Mouse (Mus musculus): ENCODE data around the gene Myl6b. TPM values are rescaled to one million over a fixed set of nuclear protein-coding genes. Genes with fewer than 3 reads are reported as not detected.
"Not testable (repeated sequence)": the region's sequence is repeated elsewhere in the genome, so short reads cannot be mapped to it uniquely, and the experiment has no call there.

Myl6b gene
- polyA plus RNA-seq, 1 experiment = 16.7 TPM

- Histone ChIP-seq H3K27me3 (ENCODE audit: control insufficient read depth, insufficient read depth, insufficient read length) (no peaks in the 10 kb centered on the region), H3ac (ENCODE audit: control insufficient read depth, insufficient read length, low read depth) (no peak overlapping the region), H3K79me3 (ENCODE audit: low read depth) (no peaks in the 10 kb centered on the region), H3K36me3 (ENCODE audit: control insufficient read depth, insufficient read depth) (peaks cover 15% of the 10 kb centered on the region), H3K79me2 (ENCODE audit: control insufficient read depth, insufficient read depth) (no peaks in the 10 kb centered on the region), H3K4me3 (ENCODE audit: insufficient read depth, poor library complexity, severe bottlenecking) (no peak overlapping the region)
- TF ChIP-seq MYOD1 (IDR thresholded peaks at IDR 0.05; ENCODE audit: control insufficient read depth, insufficient read length, low read depth) (no peak), CTCF (IDR thresholded peaks at IDR 0.05; ENCODE audit: control insufficient read depth, insufficient read depth, insufficient read length) (no peak), CEBPB (IDR thresholded peaks at IDR 0.05; ENCODE audit: low read depth) (no peak), MAX (IDR thresholded peaks at IDR 0.05) (no peak), MYOG (IDR thresholded peaks at IDR 0.05; ENCODE audit: control insufficient read depth, extremely low read depth, insufficient read length) (no peak), USF1 (IDR thresholded peaks at IDR 0.05; ENCODE audit: low read depth) (no peak), FOSL1 (IDR thresholded peaks at IDR 0.05; ENCODE audit: insufficient read depth, low read length, poor library complexity, severe bottlenecking) (no peak)
Observed at GRCm38 (mm10) chr10:128505974-128506373, 7.5 kb upstream of the Myl6b start.

- H3K36me3 ChIP-seq (ENCODE audit: control insufficient read depth, insufficient read depth); H3K4me3 ChIP-seq (ENCODE audit: insufficient read depth, poor library complexity, severe bottlenecking); H3K27me3 ChIP-seq (ENCODE audit: control insufficient read depth, insufficient read depth, insufficient read length); H3K79me3 ChIP-seq (ENCODE audit: low read depth); H3K79me2 ChIP-seq (ENCODE audit: control insufficient read depth, insufficient read depth); H3ac ChIP-seq (ENCODE audit: control insufficient read depth, insufficient read length, low read depth): not testable (repeated sequence)
Observed at GRCm38 (mm10) chr10:128505371-128505667, 6.8 kb upstream of the Myl6b start.

GRCm38 (mm10) chr10:128504641-128505370 is 6.3 kb upstream of the Myl6b start:
- no peak overlapping the region for H3ac ChIP-seq (ENCODE audit: control insufficient read depth, insufficient read length, low read depth)
- no peaks in the 10 kb centered on the region for H3K27me3 ChIP-seq (ENCODE audit: control insufficient read depth, insufficient read depth, insufficient read length)
- no peak for TF ChIP-seq MYOD1 (IDR thresholded peaks at IDR 0.05; ENCODE audit: control insufficient read depth, insufficient read length, low read depth)
- TF ChIP-seq CEBPB (IDR thresholded peaks at IDR 0.05; ENCODE audit: low read depth) = no peak
- no peak for TF ChIP-seq MAX (IDR thresholded peaks at IDR 0.05)
- TF ChIP-seq CTCF (IDR thresholded peaks at IDR 0.05; ENCODE audit: control insufficient read depth, insufficient read depth, insufficient read length) = no peak
- no peak for TF ChIP-seq USF1 (IDR thresholded peaks at IDR 0.05; ENCODE audit: low read depth)
- no peak for TF ChIP-seq MYOG (IDR thresholded peaks at IDR 0.05; ENCODE audit: control insufficient read depth, extremely low read depth, insufficient read length)
- no peak for TF ChIP-seq FOSL1 (IDR thresholded peaks at IDR 0.05; ENCODE audit: insufficient read depth, low read length, poor library complexity, severe bottlenecking)
- H3K36me3 ChIP-seq (ENCODE audit: control insufficient read depth, insufficient read depth) = peaks cover 8% of the 10 kb centered on the region
- no peaks in the 10 kb centered on the region for H3K79me3 ChIP-seq (ENCODE audit: low read depth)
- H3K4me3 ChIP-seq (ENCODE audit: insufficient read depth, poor library complexity, severe bottlenecking) = no peak overlapping the region
- H3K79me2 ChIP-seq (ENCODE audit: control insufficient read depth, insufficient read depth) = no peaks in the 10 kb centered on the region

GRCm38 (mm10) chr10:128504012-128504411 is 5.5 kb upstream of the Myl6b start:
- H3K79me2 ChIP-seq (ENCODE audit: control insufficient read depth, insufficient read depth) = no peaks in the 10 kb centered on the region
- TF ChIP-seq MAX (IDR thresholded peaks at IDR 0.05) (no peak), USF1 (IDR thresholded peaks at IDR 0.05; ENCODE audit: low read depth) (no peak)
- H3K4me3 ChIP-seq (ENCODE audit: insufficient read depth, poor library complexity, severe bottlenecking) = no peak overlapping the region
- H3K79me3 ChIP-seq (ENCODE audit: low read depth) = no peaks in the 10 kb centered on the region
- H3K36me3 ChIP-seq (ENCODE audit: control insufficient read depth, insufficient read depth) = no peaks in the 10 kb centered on the region
- no peaks in the 10 kb centered on the region for H3K27me3 ChIP-seq (ENCODE audit: control insufficient read depth, insufficient read depth, insufficient read length)
- H3ac ChIP-seq (ENCODE audit: control insufficient read depth, insufficient read length, low read depth) = no peak overlapping the region

GRCm38 (mm10) chr10:128503532-128503931 is 5.0 kb upstream of the Myl6b start:
- no peaks in the 10 kb centered on the region for H3K36me3 ChIP-seq (ENCODE audit: control insufficient read depth, insufficient read depth)
- no peaks in the 10 kb centered on the region for H3K27me3 ChIP-seq (ENCODE audit: control insufficient read depth, insufficient read depth, insufficient read length)
- no peak overlapping the region for H3ac ChIP-seq (ENCODE audit: control insufficient read depth, insufficient read length, low read depth)
- H3K79me3 ChIP-seq (ENCODE audit: low read depth) = no peaks in the 10 kb centered on the region
- TF ChIP-seq MAX (IDR thresholded peaks at IDR 0.05) = no peak
- TF ChIP-seq FOSL1 (IDR thresholded peaks at IDR 0.05; ENCODE audit: insufficient read depth, low read length, poor library complexity, severe bottlenecking) = no peak
- no peak for TF ChIP-seq CEBPB (IDR thresholded peaks at IDR 0.05; ENCODE audit: low read depth)
- TF ChIP-seq MYOG (IDR thresholded peaks at IDR 0.05; ENCODE audit: control insufficient read depth, extremely low read depth, insufficient read length) = no peak
- no peak for TF ChIP-seq USF1 (IDR thresholded peaks at IDR 0.05; ENCODE audit: low read depth)
- TF ChIP-seq MYOD1 (IDR thresholded peaks at IDR 0.05; ENCODE audit: control insufficient read depth, insufficient read length, low read depth) = no peak
- TF ChIP-seq CTCF (IDR thresholded peaks at IDR 0.05; ENCODE audit: control insufficient read depth, insufficient read depth, insufficient read length) = no peak
- H3K79me2 ChIP-seq (ENCODE audit: control insufficient read depth, insufficient read depth) = no peaks in the 10 kb centered on the region
- no peak overlapping the region for H3K4me3 ChIP-seq (ENCODE audit: insufficient read depth, poor library complexity, severe bottlenecking)

GRCm38 (mm10) chr10:128502341-128502740 is 3.9 kb upstream of the Myl6b start:
- Histone ChIP-seq H3K27me3 (ENCODE audit: control insufficient read depth, insufficient read depth, insufficient read length) (no peaks in the 10 kb centered on the region), H3ac (ENCODE audit: control insufficient read depth, insufficient read length, low read depth) (no peak overlapping the region), H3K36me3 (ENCODE audit: control insufficient read depth, insufficient read depth) (no peaks in the 10 kb centered on the region), H3K4me3 (ENCODE audit: insufficient read depth, poor library complexity, severe bottlenecking) (no peak overlapping the region), H3K79me2 (ENCODE audit: control insufficient read depth, insufficient read depth) (no peaks in the 10 kb centered on the region), H3K79me3 (ENCODE audit: low read depth) (no peaks in the 10 kb centered on the region)
- TF ChIP-seq CTCF (IDR thresholded peaks at IDR 0.05; ENCODE audit: control insufficient read depth, insufficient read depth, insufficient read length) = no peak
- no peak for TF ChIP-seq MYOD1 (IDR thresholded peaks at IDR 0.05; ENCODE audit: control insufficient read depth, insufficient read length, low read depth)
- peak; percentile 60 for TF ChIP-seq CEBPB (IDR thresholded peaks at IDR 0.05; ENCODE audit: low read depth)

Measured in C2C12 (cell line).